Mouse (Mus musculus) heart, adult 2 months (tissue): ENCODE measurements around the gene Usp19. TPM values are rescaled to one million over a fixed set of nuclear protein-coding genes. Genes with fewer than 3 reads are reported as not detected.

Experiments
- DNase-seq, 2 experiments: peaks; one replicate each; pipeline ENCODE4 v3.0.0; 2021
- H3K27ac ChIP-seq: fragments of 200-600 bp; 2 replicates; pipeline ENCODE4 v1.8.1; 2022
- H3K27me3 ChIP-seq: fragments of 200-500 bp; 2 replicates; pipeline ENCODE4 v1.6.1; 2012; ENCODE audit warnings: mild to moderate bottlenecking, low read length, inconsistent platforms, mixed read lengths; ENCODE audit not compliant: control insufficient read depth, insufficient read depth
- H3K36me3 ChIP-seq: fragments of 200-500 bp; 2 replicates; pipeline ENCODE4 v1.6.1; 2012; ENCODE audit warnings: low read length, inconsistent platforms; ENCODE audit not compliant: control insufficient read depth, insufficient read depth
- H3K4me1 ChIP-seq: fragments of 200-500 bp; 2 replicates; pipeline ENCODE4 v1.6.1; 2011; ENCODE audit warnings: low read length; ENCODE audit not compliant: control insufficient read depth, insufficient read depth
- H3K4me3 ChIP-seq: fragments of 200-600 bp; 2 replicates; pipeline ENCODE4 v1.8.1; 2022
- H3K79me2 ChIP-seq: fragments of 200-500 bp; replicated peaks from 2 replicates; pipeline ENCODE4 v1.6.1; 2012; ENCODE audit warnings: mild to moderate bottlenecking, inconsistent platforms, low read length, moderate library complexity, mixed read lengths; ENCODE audit not compliant: control insufficient read depth, insufficient read depth
- H3K9ac ChIP-seq: fragments of 200-500 bp; 2 replicates; pipeline ENCODE4 v1.6.1; 2012; ENCODE audit warnings: low read depth, mild to moderate bottlenecking, control low read depth, inconsistent platforms, low read length, mixed read lengths
- CTCF ChIP-seq: fragments of 200-600 bp; IDR thresholded peaks from 2 replicates; pipeline ENCODE4 v1.8.1; 2022; ENCODE audit warnings: antibody characterized with exemption, mild to moderate bottlenecking, moderate library complexity
- EP300 ChIP-seq: fragments of 200-500 bp; IDR thresholded peaks from 2 replicates; pipeline ENCODE4 v1.6.1; 2011; ENCODE audit warnings: low read depth, low read length, control low read depth; ENCODE audit not compliant: insufficient read depth
- POLR2A ChIP-seq: fragments of 200-500 bp; IDR thresholded peaks from 2 replicates; pipeline ENCODE4 v1.6.1; 2011; ENCODE audit warnings: mild to moderate bottlenecking, low read depth, low read length, control low read depth; ENCODE audit not compliant: insufficient read depth
- WGBS: fragments of 180-500 bp; shearing (Covaris S2); methylation state at CpG from one replicate; pipeline ENCODE4 v1.1.7; 2018; 5-methylcytosine and 5-hydroxymethylcytosine counted together
- intact Hi-C: fragments of 180-260 bp; cut with DNase I; formaldehyde crosslinking; loops from one replicate; pipeline ENCODE4 v1.15.1; 2025
- polyA plus RNA-seq: library from polyadenylated mRNA; depleted of rRNA; stranded (reverse); fragments of >200 nt; gene quantifications from 2 replicates; pipeline ENCODE4 v1.2.3, GENCODE M21; 2012
- total RNA-seq, 2 experiments: library from RNA; stranded (reverse); gene quantifications; 2 replicates each; pipeline ENCODE4 v1.2.3; 2021

The Usp19 gene
- total and polyA plus RNA-seq, 3 experiments: 83.2 to 110 (median 91.9) TPM

GRCm38 (mm10) chr9:108481520-108482210 lies 8.7 kb upstream of the Usp19 start:
- TF ChIP-seq EP300 (no peak), POLR2A (0 out of 2 replicates have a peak, but pooled peaks have one; percentile 49), CTCF (no peak)
- H3K27ac ChIP-seq: peak overlapping the region; percentile 99
- peaks cover 11% of the 10 kb centered on the region for H3K4me1 ChIP-seq
- H3K36me3 ChIP-seq: no peaks in the 10 kb centered on the region
- intact Hi-C loops: no loop called here
- H3K9ac ChIP-seq: peak overlapping the region; percentile 91
- peak overlapping the region; percentile 81 for H3K4me3 ChIP-seq
- H3K27me3 ChIP-seq: no peaks in the 10 kb centered on the region
- peaks cover 8% of the 10 kb centered on the region for H3K79me2 ChIP-seq
- peak; percentile 42 to 62 for DNase-seq
- WGBS: 60% methylated on average over 19 of the region's 19 CpGs

- TF ChIP-seq CTCF (no peak), POLR2A (0 out of 2 replicates have a peak, but pooled peaks have one; percentile 27)
- Histone ChIP-seq H3K36me3 (no peaks in the 10 kb centered on the region), H3K4me3 (peak overlapping the region; percentile 2; the same call in 1 of the 2 replicates), H3K27me3 (no peaks in the 10 kb centered on the region), H3K4me1 (peaks cover 11% of the 10 kb centered on the region), H3K9ac (no peak overlapping the region), H3K27ac (no peak overlapping the region; the same call in 1 of the 2 replicates), H3K79me2 (peaks cover 8% of the 10 kb centered on the region)
- intact Hi-C loops: no loop called here
- 86% methylated on average over 18 of the region's 18 CpGs for WGBS
- no peak for DNase-seq
Observed at GRCm38 (mm10) chr9:108483051-108483790, 7.2 kb upstream of the Usp19 start.

GRCm38 (mm10) chr9:108484021-108484420 lies 6.4 kb upstream of the Usp19 start:
- 94% methylated on average over 15 of the region's 15 CpGs for WGBS
- intact Hi-C loops: no loop called here
- no peaks in the 10 kb centered on the region for H3K27me3 ChIP-seq
- H3K27ac ChIP-seq: no peak overlapping the region
- H3K36me3 ChIP-seq: no peaks in the 10 kb centered on the region
- no peak for DNase-seq
- peaks cover 8% of the 10 kb centered on the region for H3K79me2 ChIP-seq
- TF ChIP-seq CTCF: no peak
- no peak overlapping the region for H3K9ac ChIP-seq
- H3K4me1 ChIP-seq: peaks cover 10% of the 10 kb centered on the region
- H3K4me3 ChIP-seq: no peak overlapping the region

- TF ChIP-seq EP300 (no peak), CTCF (no peak), POLR2A (no peak)
- DNase-seq: no peak
- H3K79me2 ChIP-seq: peaks cover 3% of the 10 kb centered on the region
- no peak overlapping the region for H3K27ac ChIP-seq
- peaks cover 9% of the 10 kb centered on the region for H3K4me1 ChIP-seq
- intact Hi-C loops: no loop called here
- WGBS: 94% methylated on average over 19 of the region's 19 CpGs
- no peaks in the 10 kb centered on the region for H3K27me3 ChIP-seq
- no peak overlapping the region for H3K4me3 ChIP-seq
- H3K36me3 ChIP-seq: no peaks in the 10 kb centered on the region
- no peak overlapping the region for H3K9ac ChIP-seq
Observed at GRCm38 (mm10) chr9:108485301-108485875, 5.0 kb upstream of the Usp19 start.

GRCm38 (mm10) chr9:108486973-108487530 lies 3.4 kb upstream of the Usp19 start:
- Histone ChIP-seq H3K36me3 (peaks cover 2% of the 10 kb centered on the region; the same call in 1 of the 2 replicates), H3K4me1 (peaks cover 5% of the 10 kb centered on the region)
- WGBS: 89% methylated on average over 8 of the region's 8 CpGs

GRCm38 (mm10) chr9:108488403-108488802 lies 2.0 kb upstream of the Usp19 start:
- Histone ChIP-seq H3K27ac (no peak overlapping the region), H3K4me3 (no peak overlapping the region), H3K36me3 (peaks cover 6% of the 10 kb centered on the region), H3K79me2 (peaks cover 2% of the 10 kb centered on the region; the same call in 1 of the 2 replicates), H3K27me3 (no peaks in the 10 kb centered on the region), H3K9ac (no peak overlapping the region), H3K4me1 (peaks cover 7% of the 10 kb centered on the region)
- TF ChIP-seq POLR2A (no peak), CTCF (no peak), EP300 (no peak)
- no peak for DNase-seq
- 89% methylated on average over 17 of the region's 17 CpGs for WGBS
- intact Hi-C loops: no loop called here

More at GRCm38 (mm10) chr9:108486973-108487530, 3.4 kb upstream of the Usp19 start:
- no peak overlapping the region for H3K9ac ChIP-seq
- DNase-seq: no peak
- intact Hi-C loops: no loop called here
- H3K27ac ChIP-seq: no peak overlapping the region
- no peak overlapping the region for H3K4me3 ChIP-seq
- no peak for TF ChIP-seq CTCF
- TF ChIP-seq POLR2A: no peak
- TF ChIP-seq EP300: no peak
- H3K79me2 ChIP-seq: peaks cover 2% of the 10 kb centered on the region; the same call in 1 of the 2 replicates
- no peaks in the 10 kb centered on the region for H3K27me3 ChIP-seq
